24 mouse cellular contexts compared by ENCODE assay signal in the genomic region with DNA sequence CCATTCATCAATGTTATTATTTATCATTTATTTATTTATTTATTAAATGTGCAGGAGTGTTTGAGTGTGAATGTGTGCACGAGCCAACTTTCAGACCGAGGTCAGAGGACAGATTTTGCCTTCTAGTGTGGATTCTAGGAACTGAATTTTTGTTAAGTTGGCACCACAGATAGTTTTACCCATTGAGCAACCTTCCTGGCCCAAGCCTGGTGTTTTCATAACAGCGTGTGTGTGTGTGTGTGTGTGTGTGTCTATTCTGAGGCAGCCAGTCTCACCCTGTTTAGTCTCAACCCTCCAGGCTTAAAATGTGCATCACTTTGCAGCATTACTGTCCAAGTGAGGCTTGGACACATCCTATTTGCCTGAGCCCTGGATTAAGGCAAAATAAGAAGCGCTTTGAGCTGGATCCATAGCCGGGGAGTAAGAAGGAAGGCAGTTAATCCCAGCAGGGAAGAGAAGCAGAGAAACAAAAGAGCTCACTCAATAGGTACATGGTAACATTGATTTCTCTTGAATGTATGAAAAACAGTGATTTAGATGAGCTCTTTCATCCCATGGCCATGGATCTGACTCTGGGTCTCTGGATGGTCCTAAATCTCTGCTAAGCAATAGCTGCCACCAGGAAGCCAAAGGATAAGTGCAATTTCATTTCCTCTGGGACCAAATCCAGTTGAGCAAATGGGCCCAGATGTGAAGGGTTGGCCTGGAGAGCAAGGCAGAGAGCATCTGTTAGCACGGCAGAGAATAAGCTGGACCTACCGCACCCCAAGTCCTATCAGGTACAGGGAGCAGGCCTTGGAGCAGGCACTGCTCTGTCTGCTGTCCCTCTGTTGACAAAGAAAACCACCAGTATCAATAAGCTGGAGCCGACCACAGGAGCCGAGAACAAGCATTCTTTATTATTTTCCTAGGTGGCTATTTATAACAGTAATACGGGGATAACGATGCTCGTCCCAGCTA. TPM values are rescaled to one million over a fixed set of nuclear protein-coding genes. Genes with fewer than 3 reads are reported as not detected.
DNase-seq lines count a peak whose midpoint lies in the region; ATAC-seq and TF ChIP-seq lines count a peak whose summit lies in the region.
"Had no signal": no experiment of that assay in that cellular context is flagged by ENCODE, and none has a peak within 500 bp of the region (broad histone marks: within the 10 kb centered on the region; RNA-seq: fewer than 3 reads in every experiment).

No protein-coding gene starts in this region.

- no peaks in the 10 kb centered on the region for H3K27me3 ChIP-seq in liver, adult 2 months (ENCODE audit: control insufficient read depth, insufficient read depth, low read length)
- H3K27me3 ChIP-seq in liver, postnatal 0 days (ENCODE audit: insufficient read depth, low read length) = no peaks in the 10 kb centered on the region
- H3K27me3 ChIP-seq: hindbrain, embryonic 15.5 days had no signal

- no peak for TF ChIP-seq EP300 in liver, postnatal 0 days (IDR thresholded peaks at IDR 0.05; ENCODE audit: low read depth)

- TF ChIP-seq POLR2A in liver, adult 2 months (IDR thresholded peaks at IDR 0.05; ENCODE audit: extremely low read depth, insufficient read depth, low read length) = no peak

- WGBS in liver, adult 2 months = 67% methylated on average over 12 of the region's 12 CpGs
- 81% methylated on average over 12 of the region's 12 CpGs for WGBS in liver, postnatal 0 days (ENCODE audit: insufficient replicate concordance)

- TF ChIP-seq CTCF in liver, adult 2 months (IDR thresholded peaks at IDR 0.05; ENCODE audit: low read depth, low read length) = no peak
- no peak for TF ChIP-seq CTCF in liver, postnatal 0 days (IDR thresholded peaks at IDR 0.05; ENCODE audit: low read depth)

- H3K36me3 ChIP-seq in liver, adult 2 months (ENCODE audit: control insufficient read depth, insufficient read depth, low read length) = peaks cover 10% of the 10 kb centered on the region
- peaks cover 12% of the 10 kb centered on the region; the same call in 1 of the 2 replicates for H3K36me3 ChIP-seq in liver, postnatal 0 days (replicated peaks; ENCODE audit: insufficient read depth, low read length)

- no peak overlapping the region for H3K4me2 ChIP-seq in liver, postnatal 0 days (ENCODE audit: low read depth, low read length)
- H3K4me2 ChIP-seq: embryonic facial prominence, embryonic 13.5 days; hindbrain, embryonic 15.5 days; liver, embryonic 12.5 days; lung, embryonic 14.5 days had no signal

- no peaks in the 10 kb centered on the region for H3K9me3 ChIP-seq in liver, postnatal 0 days (ENCODE audit: low read length)
- H3K9me3 ChIP-seq: embryonic facial prominence, embryonic 13.5 days; hindbrain, embryonic 15.5 days; liver, embryonic 12.5 days had no signal

- peak; percentile 93 for DNase-seq in heart, adult 11 months
- DNase-seq in heart, postnatal 14 days = no peak
- DNase-seq in liver, adult 2 months (ENCODE audit: extremely low read depth, low read depth, low spot score) = peak; percentile 91
- no peak for DNase-seq in liver, postnatal 0 days
- peak; percentile 60 for DNase-seq in retina, postnatal 1 day
- DNase-seq in retina, embryonic 14.5 days (ENCODE audit: low spot score) = no peak
- peak; percentile 59 for DNase-seq in retina, postnatal 7 days (ENCODE audit: low read depth, low spot score)
- DNase-seq: adrenal gland, postnatal 25 days; cerebellum, adult 8-10 months; cerebellum, postnatal 36 days; embryo, embryonic 11 days; forebrain, postnatal 0 days; gastrocnemius, postnatal 36 days; kidney, adult 2 months; kidney, postnatal 14 days; lung, embryonic 14.5 days had no signal

- H3K79me2 ChIP-seq in liver, adult 2 months (ENCODE audit: control insufficient read depth, insufficient read depth, low read length) = no peaks in the 10 kb centered on the region

- H3K27ac ChIP-seq in liver, adult 2 months (replicated peaks; ENCODE audit: insufficient read depth, low read depth, low read length) = no peak overlapping the region
- H3K27ac ChIP-seq in liver, postnatal 0 days (ENCODE audit: low read depth) = no peak overlapping the region
- H3K27ac ChIP-seq: embryonic facial prominence, embryonic 13.5 days; hindbrain, embryonic 15.5 days; layer of hippocampus, adult 2 months; liver, embryonic 12.5 days; macrophage had no signal

- H3K9ac ChIP-seq in liver, adult 2 months (ENCODE audit: low read depth, low read length) = no peak overlapping the region
- no peak overlapping the region for H3K9ac ChIP-seq in liver, postnatal 0 days (replicated peaks)
- H3K9ac ChIP-seq: embryonic facial prominence, embryonic 13.5 days; forebrain, postnatal 0 days; hindbrain, embryonic 15.5 days; liver, embryonic 12.5 days; lung, embryonic 14.5 days had no signal

- peaks cover 5% of the 10 kb centered on the region for H3K4me1 ChIP-seq in liver, adult 2 months (ENCODE audit: control insufficient read depth, insufficient read depth, low read length)
- H3K4me1 ChIP-seq in liver, postnatal 0 days (ENCODE audit: insufficient read depth) = peaks cover 10% of the 10 kb centered on the region
- H3K4me1 ChIP-seq: hindbrain, embryonic 15.5 days had no signal

- no peak for ATAC-seq in liver, postnatal 0 days
- ATAC-seq: activated CD4-positive, CD25-positive, alpha-beta regulatory T cell, adult 4 months; forebrain, postnatal 0 days; midbrain, embryonic 16.5 days had no signal

- no peak overlapping the region for H3K4me3 ChIP-seq in liver, adult 2 months (ENCODE audit: insufficient read depth, low read depth, low read length)
- H3K4me3 ChIP-seq in liver, postnatal 0 days (ENCODE audit: low read depth, low read length) = no peak overlapping the region
- H3K4me3 ChIP-seq: embryonic facial prominence, embryonic 13.5 days; erythroblast, embryonic 14.5 days; hindbrain, embryonic 15.5 days; layer of hippocampus, adult 2 months; liver, embryonic 12.5 days had no signal

- intact Hi-C loops in heart, postnatal 14 days (cut with DNase I) = no loop called here

RNA-seq across cellular contexts. Expression of a gene that starts 16.0 kb away (rescaled TPM):
- 10 to 100 TPM; 42.7 to 51.2 TPM for total RNA-seq in heart, postnatal 14 days (2021)
- 19.0 and 19.9 TPM in 2 replicates for total RNA-seq in liver, adult 2 months (2014; rRNA removed)
- 12.8 and 13.3 TPM in 2 replicates for polyA plus RNA-seq in liver, adult 2 months (2012; rRNA removed)
- polyA plus RNA-seq in liver, postnatal 0 days (2015; fragmentation: Nextera tagmentation; extraction: Ambion mirVana) = 18.3 and 19.8 TPM in 2 replicates

RNA-seq across cellular contexts. Expression of a gene that starts 20.4 kb away (rescaled TPM):
- total RNA-seq in heart, postnatal 14 days (2021) = under 1 TPM; 0.02 to 0.05 TPM
- not detected in 2 replicates for total RNA-seq in liver, adult 2 months (2014; rRNA removed)
- polyA plus RNA-seq in liver, adult 2 months (2012; rRNA removed) = 0.01 TPM in 1 of 2 replicates, not detected in the other
- 0.04 TPM in 1 of 2 replicates, not detected in the other for polyA plus RNA-seq in liver, postnatal 0 days (2015; fragmentation: Nextera tagmentation; extraction: Ambion mirVana)
- polyA plus RNA-seq: erythroblast, embryonic 14.5 days; liver, embryonic 12.5 days had no signal

RNA-seq across cellular contexts. Expression of a gene that starts 30.8 kb away (rescaled TPM):
- total RNA-seq in heart, postnatal 14 days (2021) = 10 to 100 TPM; 16.1 to 19.6 TPM
- total RNA-seq in liver, adult 2 months (2014; rRNA removed) = 4.0 TPM in 2 replicates
- 3.1 and 3.7 TPM in 2 replicates for polyA plus RNA-seq in liver, adult 2 months (2012; rRNA removed)
- polyA plus RNA-seq in liver, postnatal 0 days (2015; fragmentation: Nextera tagmentation; extraction: Ambion mirVana) = 0.89 and 0.92 TPM in 2 replicates

RNA-seq across cellular contexts. Expression of a gene that starts 51.1 kb away (rescaled TPM):
- total RNA-seq in heart, postnatal 14 days (2021) = 10 to 100 TPM; 65.4 to 70.8 TPM
- total RNA-seq in liver, adult 2 months (2014; rRNA removed) = 12.2 and 21.2 TPM in 2 replicates
- polyA plus RNA-seq in liver, adult 2 months (2012; rRNA removed) = 7.1 and 9.1 TPM in 2 replicates
- polyA plus RNA-seq in liver, postnatal 0 days (2015; fragmentation: Nextera tagmentation; extraction: Ambion mirVana) = 11.3 and 16.5 TPM in 2 replicates

Comparison
In these comparisons a context has a peak if more than half of its experiments do, and no peak if none do; other contexts are left out.
1. DNase-seq: peak in heart, adult 11 months (single experiment), liver, adult 2 months (single experiment), retina, postnatal 1 day (single experiment) and retina, postnatal 7 days (single experiment); none in heart, postnatal 14 days (0 of 2), liver, postnatal 0 days (single experiment) and retina, embryonic 14.5 days (single experiment).